Mouse (Mus musculus) retina, embryonic 14.5 days (tissue): ENCODE results near the gene Ceacam1.
A peak's percentile ranks its signal among the peaks of the same experiment; 100 is the strongest.
"Not testable (repeated sequence)": the region's sequence is repeated elsewhere in the genome, so short reads cannot be mapped to it uniquely, and the experiment has no call there.

Experiments used
- DNase-seq: peaks from one replicate; pipeline ENCODE4 v3.0.0-alpha.2; 2015; ENCODE audit warnings: low spot score

Gene Ceacam1

GRCm38 (mm10) chr7:25477091-25477751 lies at the start of gene Ceacam1:
Ceacam1 (minus strand) TSS chr7:25477603.
- peak; percentile 36 for DNase-seq

DNA sequence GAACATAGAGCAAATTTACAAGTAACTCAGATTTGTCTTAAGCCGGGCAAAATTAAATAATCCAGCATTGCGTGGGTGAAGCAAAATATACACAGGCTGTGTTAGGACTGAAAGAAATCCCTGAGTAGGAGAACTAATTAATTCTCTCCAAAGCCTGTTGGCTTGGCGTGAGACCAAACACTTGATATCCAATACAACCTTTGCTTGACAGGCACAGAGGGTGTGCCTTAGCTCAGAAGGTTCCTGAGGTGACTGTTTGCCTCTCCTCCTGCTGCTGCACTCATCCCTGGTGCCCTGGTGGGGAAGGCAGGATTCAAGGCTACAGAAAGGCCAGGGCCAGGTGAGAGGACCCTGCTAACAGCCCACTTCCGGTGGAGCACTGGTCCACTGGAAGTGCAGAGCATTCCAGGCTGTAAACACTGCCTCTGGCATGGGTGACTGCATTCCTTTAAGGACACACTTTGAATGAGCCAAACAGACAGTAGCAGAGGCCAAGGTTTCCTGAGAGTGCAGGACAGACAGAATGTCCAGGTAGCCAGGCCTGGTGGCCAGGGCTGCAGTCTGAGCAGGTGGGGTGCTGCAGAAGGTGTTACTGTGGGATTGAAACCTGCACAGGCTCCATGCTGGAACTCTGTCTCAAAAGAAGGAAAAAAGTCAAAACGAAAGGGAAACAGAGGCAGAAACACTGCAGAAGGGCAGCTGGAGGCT lies 38.8 kb upstream of the Ceacam1 start:
- not testable (repeated sequence) for DNase-seq

- DNase-seq, result not testable (repeated sequence)
Measured at GRCm38 (mm10) chr7:25515667-25516066, 38.3 kb upstream of the Ceacam1 start.

GRCm38 (mm10) chr7:25509925-25510324 lies 32.5 kb upstream of the Ceacam1 start:
- DNase-seq, result no peak

DNA sequence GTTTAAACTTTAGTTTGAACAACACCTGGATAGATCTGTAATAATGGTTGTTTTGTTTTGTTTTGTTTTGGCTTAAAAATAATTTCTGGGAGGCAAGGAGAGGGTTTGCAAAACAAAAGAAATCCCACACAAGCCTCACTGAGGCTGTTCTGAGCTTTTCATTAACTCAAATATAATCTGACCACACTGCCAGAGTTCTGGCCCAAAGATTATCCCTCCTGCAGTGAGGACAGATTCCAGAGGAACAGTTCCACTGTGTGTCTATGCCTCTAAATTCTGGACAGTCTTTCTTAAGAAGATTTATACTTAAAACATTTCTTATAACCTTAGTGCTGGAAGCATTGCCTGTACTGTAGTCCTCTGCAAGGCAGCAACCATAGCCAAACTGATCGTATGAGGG lies 17.2 kb upstream of the Ceacam1 start:
- DNase-seq, result no peak

GRCm38 (mm10) chr7:25490698-25491097 lies 13.3 kb upstream of the Ceacam1 start:
- DNase-seq, result not testable (repeated sequence)

GRCm38 (mm10) chr7:25489382-25489781 lies 12.0 kb upstream of the Ceacam1 start:
- not testable (repeated sequence) for DNase-seq

GRCm38 (mm10) chr7:25486186-25486585 lies 8.8 kb upstream of the Ceacam1 start:
- DNase-seq, result no peak

GRCm38 (mm10) chr7:25485061-25485460 lies 7.7 kb upstream of the Ceacam1 start:
- no peak for DNase-seq

- DNase-seq, result no peak
Measured at GRCm38 (mm10) chr7:25483133-25483735, 5.8 kb upstream of the Ceacam1 start.

DNA sequence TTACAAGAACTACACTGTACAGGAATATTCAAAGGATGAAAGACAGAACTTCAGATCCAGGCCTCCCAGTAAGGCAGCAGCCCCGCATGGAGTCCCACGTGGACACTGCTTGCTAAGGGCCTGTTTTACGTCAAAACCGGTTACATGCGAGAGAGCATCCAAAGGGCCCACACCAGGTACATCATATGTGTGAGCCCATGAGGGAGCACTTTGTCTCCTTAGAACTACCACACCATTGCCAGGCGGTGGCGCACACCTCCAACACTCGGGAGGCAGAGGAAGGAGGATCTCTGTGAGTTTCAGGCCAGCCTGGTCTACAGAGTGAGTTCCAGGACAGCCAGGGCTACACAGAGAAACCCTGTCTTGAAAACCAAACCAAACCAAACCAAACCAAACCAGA lies 3.4 kb upstream of the Ceacam1 start:
- not testable (repeated sequence) for DNase-seq

DNA sequence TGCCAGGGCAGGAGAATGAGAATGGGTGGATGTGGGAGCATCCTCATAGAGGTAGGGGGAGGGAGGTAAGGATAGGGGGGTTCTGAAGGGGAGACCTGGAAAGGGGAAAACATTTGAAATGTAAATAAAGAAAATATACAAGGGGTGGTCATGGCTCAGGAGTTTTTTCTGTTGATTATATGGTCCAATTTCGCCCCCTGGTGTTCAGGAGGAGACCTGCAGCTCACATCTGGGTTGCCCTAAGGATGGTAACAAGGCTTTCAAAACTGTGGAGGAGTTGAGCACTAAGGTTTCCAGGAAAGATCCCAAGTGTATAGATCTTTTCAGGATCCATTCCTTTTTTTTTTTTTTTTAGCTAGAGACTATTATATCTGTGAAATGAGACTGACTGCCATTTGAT lies 2.0 kb upstream of the Ceacam1 start:
- DNase-seq, result peak; percentile 69

DNA sequence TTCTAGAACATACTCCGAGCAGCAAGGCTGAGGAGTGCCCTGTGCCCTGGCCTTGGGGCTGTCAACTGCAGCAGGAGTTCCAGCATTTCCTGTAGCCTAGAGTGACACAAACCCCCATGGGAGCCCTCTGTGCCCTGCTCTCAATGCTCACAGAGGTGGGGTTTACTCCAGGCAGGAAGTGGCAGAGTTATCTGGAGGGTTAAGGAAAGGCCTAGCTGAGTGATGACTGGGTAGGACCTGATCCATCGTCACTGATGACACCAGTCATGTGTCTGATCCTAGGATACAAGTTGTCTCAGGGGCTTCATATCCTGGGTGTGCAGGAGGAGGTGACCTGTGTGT lies 320 bp upstream of the Ceacam1 start:
- DNase-seq, result not testable (repeated sequence)

- not testable (repeated sequence) for DNase-seq
Measured at GRCm38 (mm10) chr7:25471821-25472220, 5.6 kb downstream of the Ceacam1 start.

- DNase-seq, result not testable (repeated sequence)
Measured at GRCm38 (mm10) chr7:25465586-25465985, 11.8 kb downstream of the Ceacam1 start.

GRCm38 (mm10) chr7:25465010-25465409 lies 12.4 kb downstream of the Ceacam1 start:
- no peak for DNase-seq

DNA sequence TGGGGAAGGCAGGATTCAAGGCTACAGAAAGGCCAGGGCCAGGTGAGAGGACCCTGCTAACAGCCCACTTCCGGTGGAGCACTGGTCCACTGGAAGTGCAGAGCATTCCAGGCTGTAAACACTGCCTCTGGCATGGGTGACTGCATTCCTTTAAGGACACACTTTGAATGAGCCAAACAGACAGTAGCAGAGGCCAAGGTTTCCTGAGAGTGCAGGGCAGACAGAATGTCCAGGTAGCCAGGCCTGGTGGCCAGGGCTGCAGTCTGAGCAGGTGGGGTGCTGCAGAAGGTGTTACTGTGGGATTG lies 15.4 kb downstream of the Ceacam1 start:
- not testable (repeated sequence) for DNase-seq

DNA sequence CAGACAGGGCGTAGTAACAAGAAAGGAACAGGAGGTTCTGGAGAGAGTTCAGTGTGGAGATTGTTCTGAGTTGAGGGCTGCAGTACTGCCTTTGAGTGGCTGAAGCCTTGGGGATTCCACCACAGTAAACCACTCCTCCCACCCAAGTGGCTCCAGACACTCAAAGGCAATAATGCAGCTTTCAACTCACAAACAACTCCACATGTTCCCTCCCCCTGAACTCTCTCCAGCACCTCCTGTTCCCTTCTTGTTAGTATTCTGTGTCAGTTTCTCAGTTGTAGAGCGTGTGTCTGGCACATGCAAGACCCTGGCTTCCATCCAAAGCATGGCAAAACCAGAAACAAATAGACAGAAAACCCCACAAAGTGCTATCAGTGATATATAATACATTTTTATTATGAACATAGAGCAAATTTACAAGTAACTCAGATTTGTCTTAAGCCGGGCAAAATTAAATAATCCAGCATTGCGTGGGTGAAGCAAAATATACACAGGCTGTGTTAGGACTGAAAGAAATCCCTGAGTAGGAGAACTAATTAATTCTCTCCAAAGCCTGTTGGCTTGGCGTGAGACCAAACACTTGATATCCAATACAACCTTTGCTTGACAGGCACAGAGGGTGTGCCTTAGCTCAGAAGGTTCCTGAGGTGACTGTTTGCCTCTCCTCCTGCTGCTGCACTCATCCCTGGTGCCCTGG lies 15.9 kb downstream of the Ceacam1 start:
- not testable (repeated sequence) for DNase-seq

GRCm38 (mm10) chr7:25452103-25452502 lies 25.3 kb downstream of the Ceacam1 start:
- DNase-seq, result no peak

- DNase-seq, result no peak
Measured at GRCm38 (mm10) chr7:25449913-25450890, 27.2 kb downstream of the Ceacam1 start.

- DNase-seq, result no peak
Measured at GRCm38 (mm10) chr7:25440816-25441153, 36.6 kb downstream of the Ceacam1 start.
